Mouse (Mus musculus): ENCODE results near the gene Pip4p1.
"Not testable (repeated sequence)": the region's sequence is repeated elsewhere in the genome, so short reads cannot be mapped to it uniquely, and the experiment has no call there.

Gene Pip4p1

DNA sequence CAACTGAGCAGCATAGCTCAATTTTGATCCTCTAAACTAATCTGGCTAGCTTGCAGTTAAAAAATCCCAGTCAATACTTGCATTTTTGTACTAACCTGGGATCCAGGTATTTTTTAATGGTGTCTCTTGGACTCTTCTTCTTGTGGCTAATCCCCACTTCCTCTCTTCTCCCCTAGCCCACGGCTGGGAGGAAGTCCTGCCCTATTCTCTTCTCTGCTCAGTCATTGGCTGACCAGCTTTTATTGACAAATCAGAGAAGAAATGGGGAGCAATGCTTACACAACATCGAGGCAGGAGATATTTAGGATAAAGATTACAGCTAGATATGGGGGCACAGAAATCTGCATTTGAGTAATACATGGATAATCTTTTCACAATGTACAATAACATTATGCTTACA lies 8.3 kb upstream of the Pip4p1 start:
- no peak for DNase-seq (ENCODE audit: low read depth, low spot score)

GRCm38 (mm10) chr14:50938119-50938908 lies 7.7 kb upstream of the Pip4p1 start:
- no peak for DNase-seq (ENCODE audit: low read depth, low spot score)

DNA sequence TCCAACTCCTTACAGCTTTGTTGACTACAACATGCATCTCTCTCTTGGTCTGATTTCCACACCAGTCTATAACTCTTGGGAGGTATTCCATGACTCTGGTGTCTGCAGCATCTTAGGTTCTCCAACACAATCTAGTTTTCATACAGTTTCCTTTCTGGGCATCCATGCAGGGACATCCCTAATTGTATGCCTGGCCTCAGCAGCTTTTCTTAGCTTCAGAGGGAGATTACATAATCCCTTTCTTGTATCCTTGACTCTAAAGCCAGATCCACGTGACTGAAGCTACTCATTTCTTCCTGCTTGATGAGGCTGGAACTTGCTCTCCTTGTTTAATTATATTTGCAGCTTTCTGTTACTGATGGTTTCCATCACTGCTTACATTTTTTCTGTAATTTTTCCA lies 6.0 kb upstream of the Pip4p1 start:
- no peak for DNase-seq (ENCODE audit: low read depth, low spot score)

GRCm38 (mm10) chr14:50931493-50932020 lies 901 bp upstream of the Pip4p1 start:
- no peak for DNase-seq (ENCODE audit: low read depth, low spot score)

DNA sequence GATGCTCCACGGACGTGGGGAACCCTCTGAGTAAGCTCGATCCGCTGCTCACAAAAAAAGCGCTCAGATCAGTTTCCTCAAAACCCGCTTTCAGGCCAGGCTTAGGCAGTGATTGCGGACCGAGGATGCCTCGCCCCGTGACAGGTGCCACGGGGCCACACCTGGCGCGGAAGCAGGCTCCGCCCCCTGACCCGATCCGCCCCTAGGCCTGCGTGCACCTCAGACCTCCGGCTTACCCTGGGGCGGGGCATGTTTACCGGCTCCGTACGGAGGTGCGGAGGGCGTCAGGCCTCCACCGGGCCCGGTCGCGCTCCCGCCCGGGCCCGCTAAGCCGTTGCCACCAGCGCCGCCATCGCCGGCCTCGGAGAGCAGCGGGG lies 291 bp downstream of the Pip4p1 start:
- DNase-seq (ENCODE audit: low read depth, low spot score), result peak; percentile 53

GRCm38 (mm10) chr14:50929951-50930350 lies 705 bp downstream of the Pip4p1 start:
- no peak for DNase-seq (ENCODE audit: low read depth, low spot score)

- DNase-seq (ENCODE audit: low read depth, low spot score), result no peak
Measured at GRCm38 (mm10) chr14:50927366-50927765, 3.3 kb downstream of the Pip4p1 start.

DNA sequence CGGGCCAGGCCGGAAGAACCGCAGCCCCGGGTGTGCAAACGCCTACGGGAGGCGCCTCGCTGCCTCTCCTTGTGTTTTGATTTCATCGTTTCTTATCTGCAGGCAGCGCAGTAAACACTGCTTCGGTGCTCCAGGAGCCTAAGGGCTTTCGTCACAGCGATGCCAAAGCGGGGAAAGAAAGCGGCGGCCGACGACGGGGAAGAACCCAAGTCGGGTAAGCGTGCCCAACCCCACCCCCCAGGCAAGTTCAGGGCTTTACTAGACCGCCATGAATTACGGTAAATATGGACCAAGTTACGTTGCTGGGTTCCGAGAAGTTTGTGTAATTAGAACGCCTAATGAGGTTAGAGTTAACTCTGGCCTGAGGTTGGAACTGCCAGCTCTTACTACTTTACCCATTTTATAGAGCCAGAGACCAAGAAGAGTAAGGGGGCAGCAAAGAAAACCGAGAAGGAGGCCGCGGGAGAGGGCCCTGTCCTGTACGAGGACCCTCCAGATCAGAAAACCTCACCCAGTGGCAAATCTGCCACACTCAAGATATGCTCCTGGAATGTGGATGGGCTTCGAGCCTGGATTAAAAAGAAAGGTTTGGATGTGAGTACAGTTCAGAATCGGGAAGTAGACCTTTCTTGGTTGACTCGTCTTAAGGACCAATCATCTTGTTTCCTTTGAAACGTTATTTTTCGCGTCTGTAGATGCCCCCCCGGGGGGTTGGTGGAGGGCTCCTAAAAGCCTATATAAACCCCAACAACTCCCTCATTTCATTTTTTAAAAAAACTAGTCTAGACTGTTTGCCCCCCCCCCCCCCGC lies 5.3 kb downstream of the Pip4p1 start:
- no peak for DNase-seq (ENCODE audit: low read depth, low spot score)

GRCm38 (mm10) chr14:50924281-50925064 lies 6.2 kb downstream of the Pip4p1 start, which contains the start of the genes Osgep and Apex1:
TSS of gene Osgep (minus strand) at chr14:50924893.
TSS of gene Apex1 (plus strand) at chr14:50924968.
- DNase-seq (ENCODE audit: low read depth, low spot score), result peak; percentile 96

DNA sequence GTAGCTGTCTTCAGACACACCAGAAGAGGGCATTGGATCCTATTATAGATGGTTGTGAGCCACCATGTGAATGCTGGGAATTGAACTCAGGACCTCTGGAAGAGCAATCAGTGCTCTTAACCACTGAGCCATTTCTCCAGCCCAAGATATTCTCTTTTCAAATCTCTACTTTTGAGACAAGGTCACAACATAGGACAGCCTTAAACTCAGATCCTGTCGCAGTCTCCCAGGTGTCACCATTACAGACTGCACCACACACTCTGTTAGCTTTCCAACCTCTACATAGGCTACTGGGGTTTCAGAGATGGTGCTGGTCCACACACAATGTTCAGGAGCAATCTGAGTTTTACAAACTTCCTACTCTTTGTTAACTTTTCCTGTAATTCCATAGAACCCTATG lies 7.2 kb downstream of the Pip4p1 start:
- not testable (repeated sequence) for DNase-seq (ENCODE audit: low read depth, low spot score)

DNA sequence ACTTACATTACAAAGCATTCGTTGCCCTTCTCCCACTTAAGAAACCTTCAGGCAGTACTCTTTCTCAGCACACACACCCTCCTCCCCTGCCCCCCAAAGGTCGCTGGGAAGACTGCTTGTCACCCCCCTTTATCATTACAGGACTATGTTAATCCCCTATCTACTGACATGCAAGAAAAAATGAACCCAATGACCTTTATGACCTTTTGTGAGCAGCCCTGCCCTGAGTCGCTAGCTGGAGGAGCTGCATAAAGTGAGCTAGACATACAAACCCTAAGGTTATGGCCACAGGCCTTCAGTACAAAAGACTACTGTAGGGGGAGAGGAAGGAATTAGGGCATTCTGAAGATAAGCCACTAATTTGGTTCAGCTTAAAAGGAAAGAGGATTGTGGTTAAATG lies 19.3 kb downstream of the Pip4p1 start:
- DNase-seq (ENCODE audit: low read depth, low spot score), result no peak

DNA sequence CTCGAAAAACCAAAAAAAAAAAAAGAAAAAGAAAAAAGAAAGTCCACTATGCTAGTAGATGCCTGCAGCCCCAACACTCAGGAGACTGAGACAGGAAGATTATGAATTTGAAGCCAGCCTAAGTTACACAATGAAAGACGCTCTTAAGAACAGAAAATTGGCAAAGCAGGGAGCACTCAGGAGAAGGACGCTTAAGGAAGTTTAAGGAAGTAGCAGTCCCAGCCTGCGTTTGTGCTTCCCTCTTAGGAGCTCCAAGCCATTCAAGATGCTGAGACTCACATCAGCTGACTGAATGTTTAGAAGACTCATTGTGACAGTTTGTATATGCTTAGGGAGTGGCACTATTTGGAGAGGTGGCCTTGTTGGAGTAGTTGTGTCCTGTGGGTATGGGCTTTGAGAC lies 22.5 kb downstream of the Pip4p1 start:
- DNase-seq (ENCODE audit: low read depth, low spot score), result no peak

DNA sequence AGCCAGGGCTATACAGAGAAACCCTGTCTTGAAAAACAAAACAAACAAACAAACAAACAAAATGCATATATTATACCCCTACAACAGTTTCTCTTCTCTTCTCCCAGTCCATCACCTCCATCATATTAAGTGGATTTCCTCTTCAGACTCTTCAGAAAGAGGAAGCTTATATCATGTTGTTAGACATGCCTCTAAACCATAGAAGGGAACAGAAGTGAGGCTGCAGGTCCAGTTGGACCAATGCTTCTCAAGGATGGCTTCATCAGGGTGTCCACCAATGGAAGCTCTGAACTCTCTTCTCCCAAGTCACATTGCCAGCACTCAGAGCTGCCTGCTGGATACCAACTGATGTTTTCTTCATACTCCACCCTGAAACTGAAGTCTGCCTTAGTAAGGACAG lies 25.3 kb downstream of the Pip4p1 start:
- DNase-seq (ENCODE audit: low read depth, low spot score), result not testable (repeated sequence)

DNA sequence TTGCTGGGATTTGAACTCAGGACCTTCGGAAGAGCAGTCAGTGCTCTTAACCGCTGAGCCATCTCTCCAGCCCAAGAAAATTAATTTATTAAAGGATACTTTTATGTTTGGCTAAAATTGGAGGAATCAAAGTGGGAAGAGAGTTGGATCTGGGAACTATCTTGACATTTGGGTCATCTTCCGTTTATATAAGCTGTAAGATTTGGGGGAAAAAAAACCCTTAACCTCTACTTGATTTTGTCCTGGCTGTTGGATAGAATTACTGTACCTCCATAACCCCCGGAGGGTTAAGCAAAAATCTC lies 25.9 kb downstream of the Pip4p1 start:
- DNase-seq (ENCODE audit: low read depth, low spot score), result no peak

GRCm38 (mm10) chr14:50903973-50904827 lies 26.5 kb downstream of the Pip4p1 start:
- DNase-seq (ENCODE audit: low read depth, low spot score), result peak; percentile 49

DNA sequence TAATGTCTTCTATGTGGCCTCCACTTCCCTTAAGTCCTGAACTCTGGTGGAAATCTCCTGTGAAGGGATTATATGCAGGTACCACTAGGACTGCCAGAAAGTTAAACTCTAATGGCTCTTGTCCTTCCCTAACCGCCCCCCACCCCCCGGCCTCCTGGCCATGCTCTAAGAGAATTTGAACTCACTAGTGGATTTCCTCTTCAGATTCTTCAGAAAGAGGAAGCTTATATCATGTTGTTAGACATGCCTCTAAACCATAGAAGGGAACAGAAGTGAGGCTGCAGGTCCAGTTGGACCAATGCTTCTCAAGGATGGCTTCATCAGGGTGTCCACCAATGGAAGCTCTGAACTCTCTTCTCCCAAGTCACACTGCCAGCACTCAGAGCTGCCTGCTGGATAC lies 32.7 kb downstream of the Pip4p1 start:
- DNase-seq (ENCODE audit: low read depth, low spot score), result not testable (repeated sequence)

DNA sequence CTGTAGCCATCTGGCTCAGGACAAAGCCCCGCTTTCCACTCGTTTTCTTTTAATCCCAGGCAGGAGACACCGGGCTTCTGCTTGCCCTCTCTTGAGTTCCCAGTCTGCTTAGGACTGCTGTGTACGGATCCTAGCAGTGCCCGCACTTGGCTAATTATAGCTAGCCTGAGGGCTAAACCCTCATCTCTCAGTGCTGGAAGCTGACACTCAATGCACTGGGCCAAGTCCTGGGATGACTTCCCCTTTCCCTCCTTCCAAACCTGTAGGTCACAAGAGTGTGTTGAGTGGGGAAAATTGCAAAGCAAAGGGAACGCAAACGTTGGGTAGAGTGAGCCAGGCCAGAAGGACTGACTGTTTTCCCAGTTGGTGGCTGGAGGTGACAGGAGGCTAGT lies 33.3 kb downstream of the Pip4p1 start, which contains the start of gene Klhl33:
TSS of gene Klhl33 (minus strand) at position 134 of the 392 bp plus-strand sequence.
- peak; percentile 85 for DNase-seq (ENCODE audit: low read depth, low spot score)

- DNase-seq (ENCODE audit: low read depth, low spot score), result peak; percentile 37
Measured at GRCm38 (mm10) chr14:50896747-50897373, 33.8 kb downstream of the Pip4p1 start.

DNA sequence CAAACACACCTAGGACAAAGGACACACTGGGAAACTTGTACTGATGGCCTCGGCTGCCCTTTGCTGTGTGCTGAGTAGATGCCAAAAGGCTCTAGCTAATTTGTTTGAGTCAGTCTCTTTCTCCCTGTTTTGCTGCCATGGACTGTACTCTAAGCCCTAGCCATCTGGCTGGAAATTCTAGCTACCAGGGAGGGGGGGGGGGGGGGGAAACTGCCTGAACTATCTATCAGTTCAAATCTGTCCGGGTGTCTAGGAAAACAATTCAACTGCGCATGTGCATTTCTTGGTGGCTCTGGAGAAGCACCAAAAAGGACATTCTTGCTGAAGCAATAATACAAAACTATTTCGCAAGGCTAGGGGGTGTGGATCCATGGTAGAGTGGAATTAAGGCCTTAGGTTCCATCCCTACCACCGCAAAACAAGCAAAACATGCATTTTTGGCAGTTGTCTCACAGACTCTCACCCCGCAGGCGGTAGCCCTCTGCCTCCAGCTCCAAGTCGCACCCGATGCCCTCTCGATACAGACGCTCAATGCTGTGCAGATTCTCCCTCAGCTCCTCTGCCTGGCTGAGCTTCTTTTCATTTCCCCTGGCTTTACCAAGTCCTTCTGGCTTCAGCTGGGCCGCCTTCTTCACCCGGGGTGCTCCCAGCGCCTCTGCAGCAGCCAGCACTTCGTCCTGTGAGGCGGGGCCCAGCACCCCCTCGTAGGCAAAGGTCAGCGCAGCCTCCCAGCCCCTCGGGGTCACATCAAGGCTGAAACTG lies 34.5 kb downstream of the Pip4p1 start:
- peak; percentile 96 for DNase-seq (ENCODE audit: low read depth, low spot score)

DNA sequence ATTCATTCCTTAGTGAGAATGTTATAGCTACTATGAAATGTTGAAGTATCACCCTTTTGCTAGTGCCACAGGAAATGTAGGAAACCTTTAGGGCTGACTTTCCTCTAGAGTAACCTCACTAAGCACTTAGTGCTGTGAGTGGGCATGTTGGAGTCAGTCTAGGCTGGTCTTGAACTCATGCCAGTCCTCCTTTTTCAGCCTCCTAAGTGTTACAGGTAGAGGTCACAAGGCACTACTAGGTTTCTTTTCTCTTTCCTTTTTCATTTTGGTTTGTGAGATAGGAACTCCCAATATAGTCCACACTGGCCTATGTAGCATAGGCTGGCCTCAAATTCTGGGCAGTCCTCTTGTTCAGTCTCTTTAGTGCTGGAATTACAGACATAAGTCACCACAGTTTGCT lies 35.2 kb downstream of the Pip4p1 start:
- no peak for DNase-seq (ENCODE audit: low read depth, low spot score)
